Mouse (Mus musculus) lung, embryonic 14.5 days (tissue): Measurements from ENCODE around the gene Pomp. TPM values are rescaled to one million over a fixed set of nuclear protein-coding genes. Genes with fewer than 3 reads are reported as not detected.

ENCODE experiments used
- ATAC-seq: fragments of 200-750 bp; cut with Nextera tagmentation; 2 replicates; pipeline ENCODE4 v1.8.0; 2017; ENCODE audit warnings: mild to moderate bottlenecking, moderate TSS enrichment, moderate library complexity; ENCODE audit not compliant: insufficient read depth
- DNase-seq: peaks from one replicate; pipeline ENCODE4 v3.0.0-alpha.2; 2015
- H3K27ac ChIP-seq: fragments of 300-500 bp; sonication (generic); 2 replicates; pipeline ENCODE4 v1.5.1; 2014; ENCODE audit warnings: low read depth, mild to moderate bottlenecking, moderate library complexity
- H3K27me3 ChIP-seq: fragments of 300-500 bp; sonication (generic); 2 replicates; pipeline ENCODE4 v1.6.1; 2014; ENCODE audit warnings: low read length, control low read depth; ENCODE audit not compliant: insufficient read depth
- H3K36me3 ChIP-seq: fragments of 300-500 bp; sonication (generic); 2 replicates; pipeline ENCODE4 v1.6.1; 2014; ENCODE audit warnings: control low read depth; ENCODE audit not compliant: insufficient read depth
- H3K4me1 ChIP-seq: fragments of 300-500 bp; sonication (generic); 2 replicates; pipeline ENCODE4 v1.6.1; 2014; ENCODE audit warnings: antibody characterized with exemption, control low read depth; ENCODE audit not compliant: insufficient read depth
- H3K4me2 ChIP-seq: fragments of 300-500 bp; sonication (generic); 2 replicates; pipeline ENCODE4 v1.6.1; 2014; ENCODE audit warnings: mild to moderate bottlenecking
- H3K4me3 ChIP-seq: fragments of 300-500 bp; sonication (generic); 2 replicates; pipeline ENCODE4 v1.5.1; 2014; ENCODE audit warnings: low read depth, low read length
- H3K9ac ChIP-seq: fragments of 300-500 bp; sonication (generic); 2 replicates; pipeline ENCODE4 v1.6.1; 2014
- H3K9me3 ChIP-seq: fragments of 300-500 bp; sonication (generic); 2 replicates; pipeline ENCODE4 v1.6.1; 2016; ENCODE audit warnings: low read depth, low read length, control low read depth
- CTCF ChIP-seq: IDR thresholded peaks from 2 replicates; pipeline ENCODE4 v1.5.1; 2016; ENCODE audit warnings: antibody characterized with exemption, low read depth
- WGBS: fragments of 180-500 bp; shearing (Covaris S2); extraction: QIAGEN DNeasy Blood & Tissue Kit; methylation state at CpG from one replicate; pipeline ENCODE4 v1.1.7; 2014; 5-methylcytosine and 5-hydroxymethylcytosine counted together
- polyA plus RNA-seq: library from polyadenylated mRNA; unstranded; fragments of >200 nt; fragmentation: Nextera tagmentation; extraction: Ambion mirVana; gene quantifications from 2 replicates; pipeline ENCODE4 v1.2.1, GENCODE M21; 2014

Gene Pomp
- polyA plus RNA-seq, 1 experiment from 2014 or later: 506 TPM

DNA sequence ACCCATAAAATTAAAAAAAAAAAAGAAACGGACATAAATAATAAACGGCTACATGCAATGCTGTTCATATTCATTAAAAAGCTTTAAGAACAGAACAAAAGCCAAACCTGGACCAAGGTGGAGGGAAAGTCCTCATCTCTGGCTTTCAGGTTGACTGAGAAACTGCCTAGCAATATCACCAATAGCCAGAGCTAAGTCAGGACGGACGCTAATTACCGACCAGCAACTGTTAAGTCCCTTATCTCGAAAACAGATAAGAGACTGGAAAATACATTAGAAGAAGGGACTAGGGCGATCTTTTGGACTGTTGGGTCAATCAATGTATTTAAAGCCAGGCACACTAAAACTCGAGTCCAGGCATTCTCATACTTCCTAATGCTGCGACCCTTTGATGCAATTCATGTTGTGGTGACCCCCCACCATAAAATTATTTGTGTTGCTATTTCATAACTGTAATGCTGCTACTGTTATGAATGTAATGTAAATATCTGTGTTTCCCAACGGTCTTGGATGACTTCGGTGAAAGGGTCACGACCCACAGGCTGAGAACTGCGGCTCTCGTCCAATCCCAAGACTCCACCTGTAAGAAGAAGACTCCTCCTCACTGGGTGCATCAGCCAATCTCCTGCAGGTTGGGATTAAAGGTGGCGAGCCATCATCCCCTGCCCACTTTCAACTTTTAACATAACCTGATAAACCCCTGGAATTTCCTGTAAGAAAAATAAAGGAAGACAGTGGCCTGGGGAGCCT, 41.9 kb downstream of the Pomp start:
- Histone ChIP-seq H3K27ac (no peak overlapping the region), H3K27me3 (no peaks in the 10 kb centered on the region), H3K36me3 (no peaks in the 10 kb centered on the region), H3K9ac (no peak overlapping the region), H3K9me3 (no peaks in the 10 kb centered on the region), H3K4me1 (no peaks in the 10 kb centered on the region), H3K4me3 (no peak overlapping the region), H3K4me2 (no peak overlapping the region)
- DNase-seq: no peak
- TF ChIP-seq CTCF: no peak
- no peak for ATAC-seq
- WGBS: 60% methylated on average over 15 of the region's 15 CpGs

DNA sequence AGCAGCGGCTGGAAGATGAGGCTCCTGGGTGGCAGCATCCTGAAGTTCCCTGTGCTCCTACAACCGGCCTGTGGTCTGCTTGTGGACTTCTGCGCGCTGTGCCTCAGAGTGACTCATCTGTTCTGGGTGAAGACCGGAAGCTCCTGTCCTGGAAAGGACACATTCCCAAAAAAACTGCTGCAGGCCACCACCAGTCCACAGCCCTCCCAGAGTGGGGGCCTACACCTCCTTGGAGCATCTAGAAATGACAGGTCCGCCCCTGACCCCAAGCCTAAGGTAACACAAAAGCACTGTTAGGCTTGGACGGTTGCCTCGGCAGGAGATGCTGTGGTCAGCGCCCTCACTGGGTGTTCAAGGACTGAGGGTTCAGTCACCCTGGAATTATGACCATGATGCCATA, 42.9 kb downstream of the Pomp start:
- ATAC-seq: no peak
- 76% methylated on average over 9 of the region's 9 CpGs for WGBS
- no peak for TF ChIP-seq CTCF

DNA sequence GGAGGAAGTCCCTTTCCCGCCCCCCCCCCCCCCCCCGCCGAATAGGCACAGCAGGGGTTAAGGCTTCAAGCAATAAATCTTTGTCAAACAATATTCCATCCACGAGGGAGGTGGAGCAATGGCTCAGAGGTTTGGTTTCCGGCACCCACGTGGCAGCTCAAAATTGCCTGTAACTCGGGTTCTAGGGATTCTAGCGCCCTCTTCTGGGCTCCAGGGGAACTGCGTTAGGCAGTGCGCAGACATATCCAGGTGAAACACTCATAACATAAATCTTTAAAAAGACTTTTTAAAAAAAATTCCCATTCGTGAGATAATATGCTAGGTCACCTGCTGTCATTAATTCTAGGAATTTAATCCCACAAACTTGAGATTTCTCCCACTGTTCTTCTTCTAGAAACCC, 46.9 kb downstream of the Pomp start:
- DNase-seq: no peak
- Histone ChIP-seq H3K4me3 (no peak overlapping the region), H3K27ac (no peak overlapping the region), H3K9ac (no peak overlapping the region), H3K4me1 (no peaks in the 10 kb centered on the region), H3K4me2 (no peak overlapping the region), H3K27me3 (no peaks in the 10 kb centered on the region), H3K36me3 (no peaks in the 10 kb centered on the region), H3K9me3 (no peaks in the 10 kb centered on the region)
- WGBS: 48% methylated on average over 11 of the region's 11 CpGs
- ATAC-seq: no peak
- TF ChIP-seq CTCF: peak; percentile 28

More for the DNA sequence above, 42.9 kb downstream of the Pomp start:
- no peak overlapping the region for H3K9ac ChIP-seq
- no peaks in the 10 kb centered on the region for H3K27me3 ChIP-seq
- H3K36me3 ChIP-seq: no peaks in the 10 kb centered on the region
- no peak overlapping the region for H3K4me2 ChIP-seq
- no peak overlapping the region for H3K4me3 ChIP-seq
- no peaks in the 10 kb centered on the region for H3K4me1 ChIP-seq
- no peaks in the 10 kb centered on the region for H3K9me3 ChIP-seq
- H3K27ac ChIP-seq: no peak overlapping the region
- no peak for DNase-seq

DNA sequence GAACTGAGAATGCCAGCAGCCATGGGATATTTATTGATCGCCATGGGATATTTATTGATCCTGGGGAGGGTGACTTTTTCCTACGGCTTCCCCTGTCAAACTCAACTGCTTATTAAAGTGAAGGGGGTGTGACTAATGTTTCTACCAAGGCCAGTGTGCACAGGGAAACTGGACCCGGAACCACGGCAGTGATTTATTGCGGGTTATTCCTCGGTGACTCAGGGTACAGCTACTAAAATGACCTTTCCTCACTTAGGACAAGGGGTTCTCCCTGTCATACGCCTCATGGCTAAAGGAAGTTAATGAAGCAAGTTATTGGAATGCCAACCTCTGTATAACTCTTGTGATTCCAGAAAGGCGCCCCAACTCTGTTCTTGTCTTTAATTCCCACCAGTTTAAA, 47.6 kb downstream of the Pomp start:
- H3K4me2 ChIP-seq: no peak overlapping the region

DNA sequence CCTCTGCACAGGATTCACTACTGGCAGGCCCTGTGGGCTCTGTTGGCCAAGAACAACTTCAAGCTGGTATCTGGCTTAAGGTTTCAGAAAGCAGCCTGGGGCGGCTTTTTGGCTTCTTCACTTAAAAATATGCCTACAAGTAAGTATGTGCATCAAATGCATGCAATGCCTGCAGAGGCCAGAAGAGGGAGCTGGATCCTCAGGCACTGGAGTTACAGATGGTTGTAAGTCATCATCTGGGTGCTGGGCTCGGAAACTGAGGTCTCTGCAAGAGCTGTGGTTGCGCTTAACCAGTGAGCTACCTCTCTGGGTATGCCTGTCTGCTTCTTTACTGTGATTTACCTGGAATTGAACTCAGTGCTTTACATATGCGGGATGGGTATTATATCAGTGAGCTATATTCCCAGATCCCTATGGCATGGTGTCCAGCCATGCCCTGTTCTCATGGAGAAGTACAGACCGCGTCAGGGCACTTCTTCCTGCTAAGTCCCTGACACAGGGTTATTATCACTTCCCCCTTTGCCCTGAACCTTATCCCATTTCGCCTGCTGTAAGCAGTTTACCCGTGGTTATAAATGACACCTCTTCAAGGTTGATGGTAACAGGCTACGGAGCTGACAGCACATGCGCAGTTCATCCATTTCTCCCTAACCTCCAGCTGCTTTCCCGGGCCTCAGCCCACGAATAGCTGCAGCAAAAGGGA, 50.7 kb downstream of the Pomp start:
- no peak overlapping the region for H3K4me3 ChIP-seq
- peaks cover 4% of the 10 kb centered on the region; the same call in 1 of the 2 replicates for H3K4me1 ChIP-seq
- TF ChIP-seq CTCF: peak; percentile 43
- H3K27me3 ChIP-seq: no peaks in the 10 kb centered on the region
- no peak overlapping the region for H3K4me2 ChIP-seq
- no peaks in the 10 kb centered on the region for H3K36me3 ChIP-seq
- no peak overlapping the region for H3K27ac ChIP-seq
- no peaks in the 10 kb centered on the region for H3K9me3 ChIP-seq
- WGBS: 65% methylated on average over 12 of the region's 12 CpGs
- DNase-seq (no peak), ATAC-seq (no peak)
- no peak overlapping the region for H3K9ac ChIP-seq

More for the DNA sequence above, 47.6 kb downstream of the Pomp start:
- no peaks in the 10 kb centered on the region for H3K4me1 ChIP-seq
- DNase-seq (no peak), ATAC-seq (no peak)
- no peaks in the 10 kb centered on the region for H3K36me3 ChIP-seq
- TF ChIP-seq CTCF: no peak
- H3K9me3 ChIP-seq: no peaks in the 10 kb centered on the region
- H3K27me3 ChIP-seq: no peaks in the 10 kb centered on the region
- 88% methylated on average over 8 of the region's 8 CpGs for WGBS
- H3K27ac ChIP-seq: no peak overlapping the region
- H3K9ac ChIP-seq: no peak overlapping the region
- no peak overlapping the region for H3K4me3 ChIP-seq

DNA sequence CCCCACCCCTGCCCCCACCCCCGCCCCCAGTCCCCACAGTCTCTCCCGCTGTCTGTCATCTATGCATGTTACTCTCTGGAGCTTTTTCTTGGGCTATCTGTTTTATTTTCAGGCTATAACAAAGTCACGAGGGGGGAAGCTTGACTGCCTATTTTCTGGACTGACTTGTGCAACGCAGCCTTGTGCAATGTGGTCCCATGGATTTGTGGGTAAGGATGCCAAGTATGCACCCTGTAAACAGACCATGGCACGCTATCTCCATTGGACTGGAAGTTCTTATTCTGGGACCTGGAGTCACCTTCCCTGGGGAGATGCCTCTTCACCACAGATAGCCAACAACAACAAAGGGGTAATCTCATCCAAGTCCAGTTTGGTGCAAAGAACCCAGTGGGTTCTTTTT, 51.5 kb downstream of the Pomp start:
- WGBS: 69% methylated on average over 5 of the region's 5 CpGs
- Histone ChIP-seq H3K9me3 (no peaks in the 10 kb centered on the region), H3K4me3 (no peak overlapping the region), H3K9ac (no peak overlapping the region), H3K36me3 (no peaks in the 10 kb centered on the region), H3K27ac (no peak overlapping the region), H3K4me2 (no peak overlapping the region), H3K27me3 (no peaks in the 10 kb centered on the region), H3K4me1 (peaks cover 4% of the 10 kb centered on the region; the same call in 1 of the 2 replicates)
- DNase-seq (no peak), ATAC-seq (no peak)
- TF ChIP-seq CTCF: no peak

DNA sequence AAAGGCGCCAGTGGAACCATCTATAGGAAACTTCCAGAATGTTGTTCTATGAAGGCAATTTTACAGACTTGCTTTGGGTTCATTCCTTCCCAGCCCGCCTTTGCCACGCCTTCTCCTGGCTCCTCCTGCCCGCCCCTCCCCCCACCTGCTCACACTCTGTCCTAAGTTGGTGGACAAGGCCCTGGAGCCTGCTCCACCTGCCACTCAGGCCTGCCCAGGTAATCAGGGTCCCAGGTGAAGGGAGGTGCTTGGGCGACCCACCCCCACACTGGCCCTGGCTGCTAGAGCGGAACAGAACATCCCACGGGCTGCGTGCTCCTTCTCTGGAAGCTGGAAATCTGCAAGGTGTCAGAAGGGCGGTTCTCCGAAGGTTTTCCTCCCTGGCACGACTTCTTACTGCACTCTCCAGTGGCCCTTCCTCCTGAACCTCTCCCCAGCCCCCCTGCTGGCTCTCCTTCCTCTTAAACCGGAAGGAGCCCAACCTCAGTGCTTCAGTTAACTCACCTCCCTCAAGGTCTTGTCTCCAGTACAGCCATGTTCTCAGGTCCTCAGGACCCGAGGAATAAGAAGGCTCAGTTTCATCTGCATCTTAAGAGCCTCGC, 53.1 kb downstream of the Pomp start:
- TF ChIP-seq CTCF: no peak
- Histone ChIP-seq H3K4me1 (peaks cover 4% of the 10 kb centered on the region; the same call in 1 of the 2 replicates), H3K4me2 (peak overlapping the region; percentile 38; the same call in 1 of the 2 replicates), H3K27me3 (no peaks in the 10 kb centered on the region), H3K9me3 (no peaks in the 10 kb centered on the region), H3K27ac (peak overlapping the region; percentile 60; the same call in 1 of the 2 replicates), H3K36me3 (no peaks in the 10 kb centered on the region), H3K9ac (peak overlapping the region; percentile 34), H3K4me3 (no peak overlapping the region)
- WGBS: 19% methylated on average over 14 of the region's 14 CpGs
- peak; percentile 38 for DNase-seq
- peak; percentile 67; the same call in 1 of the 2 replicates for ATAC-seq
